Mouse (Mus musculus) hindbrain, embryonic 11.5 days (tissue): ENCODE results near the gene Ttc30a2. TPM values are rescaled to one million over a fixed set of nuclear protein-coding genes. Genes with fewer than 3 reads are reported as not detected.

Experiments used
- ATAC-seq: fragments of 200-750 bp; cut with Nextera tagmentation; 2 replicates; pipeline ENCODE4 v1.8.0; 2017; ENCODE audit warnings: mild to moderate bottlenecking, moderate TSS enrichment, moderate library complexity; ENCODE audit not compliant: low FRiP score
- DNase-seq: peaks from one replicate; pipeline ENCODE4 v3.0.0-alpha.2; 2015; ENCODE audit warnings: low spot score
- H3K27ac ChIP-seq: fragments of 300-500 bp; sonication (generic); 2 replicates; pipeline ENCODE4 v1.5.1; 2014; ENCODE audit warnings: mild to moderate bottlenecking, low read depth, low read length
- H3K27me3 ChIP-seq: fragments of 300-500 bp; sonication (generic); 2 replicates; pipeline ENCODE4 v1.6.1; 2014; ENCODE audit warnings: mild to moderate bottlenecking, low read length, moderate library complexity, mixed read lengths; ENCODE audit not compliant: control insufficient read depth, insufficient read depth
- H3K36me3 ChIP-seq: fragments of 300-500 bp; sonication (generic); 2 replicates; pipeline ENCODE4 v1.6.1; 2014; ENCODE audit warnings: mild to moderate bottlenecking, low read length, moderate library complexity, mixed read lengths; ENCODE audit not compliant: control insufficient read depth, insufficient read depth
- H3K4me1 ChIP-seq: fragments of 300-500 bp; sonication (generic); replicated peaks from 2 replicates; pipeline ENCODE4 v1.6.1; 2014; ENCODE audit warnings: low read length, mixed read lengths; ENCODE audit not compliant: control insufficient read depth, insufficient read depth
- H3K4me2 ChIP-seq: fragments of 300-500 bp; sonication (generic); replicated peaks from 2 replicates; pipeline ENCODE4 v1.6.1; 2014; ENCODE audit warnings: mild to moderate bottlenecking, low read depth, low read length
- H3K4me3 ChIP-seq: fragments of 300-500 bp; sonication (generic); 2 replicates; pipeline ENCODE4 v1.5.1; 2014; ENCODE audit warnings: low read depth, low read length
- H3K9ac ChIP-seq: fragments of 300-500 bp; sonication (generic); 2 replicates; pipeline ENCODE4 v1.6.1; 2014; ENCODE audit warnings: low read depth, low read length
- H3K9me3 ChIP-seq: fragments of 300-500 bp; sonication (generic); 2 replicates; pipeline ENCODE4 v1.6.1; 2016; ENCODE audit warnings: low read length; ENCODE audit not compliant: control insufficient read depth
- WGBS: fragments of 180-500 bp; shearing (Covaris S2); extraction: QIAGEN DNeasy Blood & Tissue Kit; methylation state at CpG from one replicate; pipeline ENCODE4 v1.1.7; 2014; 5-methylcytosine and 5-hydroxymethylcytosine counted together
- polyA plus RNA-seq: library from polyadenylated mRNA; unstranded; fragments of >200 nt; fragmentation: Nextera tagmentation; extraction: Ambion mirVana; gene quantifications from 2 replicates; pipeline ENCODE4 v1.2.1, GENCODE M21; 2014

Gene Ttc30a2
- polyA plus RNA-seq, 1 experiment from 2014 or later: 1.2 TPM

- Histone ChIP-seq H3K36me3 (no peaks in the 10 kb centered on the region), H3K4me3 (no peak overlapping the region), H3K4me2 (no peak overlapping the region), H3K27me3 (no peaks in the 10 kb centered on the region), H3K4me1 (no peaks in the 10 kb centered on the region), H3K9ac (no peak overlapping the region), H3K27ac (no peak overlapping the region), H3K9me3 (no peaks in the 10 kb centered on the region)
- no peak for DNase-seq
- WGBS: 98% methylated on average over 2 of the region's 2 CpGs
- ATAC-seq: no peak
Measured at GRCm38 (mm10) chr2:75929141-75929540, 48.8 kb downstream of the Ttc30a2 start.

GRCm38 (mm10) chr2:75928011-75928410 lies 50.0 kb downstream of the Ttc30a2 start:
- no peaks in the 10 kb centered on the region for H3K9me3 ChIP-seq
- no peak overlapping the region for H3K9ac ChIP-seq
- WGBS: 88% methylated on average over 3 of the region's 3 CpGs
- H3K27me3 ChIP-seq: no peaks in the 10 kb centered on the region
- no peak overlapping the region for H3K4me2 ChIP-seq
- ATAC-seq (no peak), DNase-seq (no peak)
- no peak overlapping the region for H3K4me3 ChIP-seq
- no peak overlapping the region for H3K27ac ChIP-seq
- no peaks in the 10 kb centered on the region for H3K36me3 ChIP-seq
- H3K4me1 ChIP-seq: no peaks in the 10 kb centered on the region

GRCm38 (mm10) chr2:75926061-75926460 lies 51.9 kb downstream of the Ttc30a2 start:
- 87% methylated on average over 5 of the region's 5 CpGs for WGBS
- Histone ChIP-seq H3K27me3 (no peaks in the 10 kb centered on the region), H3K36me3 (no peaks in the 10 kb centered on the region), H3K4me2 (no peak overlapping the region), H3K27ac (no peak overlapping the region), H3K4me3 (no peak overlapping the region), H3K9ac (no peak overlapping the region), H3K4me1 (no peaks in the 10 kb centered on the region), H3K9me3 (no peaks in the 10 kb centered on the region)
- ATAC-seq (no peak), DNase-seq (no peak)

Other genes with a start within 250 kb of the Ttc30a2 start
- 50.7 and 53.4 TPM in 2 replicates for gene Agps, start 146.0 kb downstream of the Ttc30a2 start, polyA plus RNA-seq
- 10.6 and 13.9 TPM in 2 replicates for gene Ttc30b, start 39.6 kb downstream of the Ttc30a2 start, polyA plus RNA-seq
- 9.2 and 12.1 TPM in 2 replicates for gene Ttc30a1, start 3.8 kb upstream of the Ttc30a2 start, polyA plus RNA-seq